In the genomic region with DNA sequence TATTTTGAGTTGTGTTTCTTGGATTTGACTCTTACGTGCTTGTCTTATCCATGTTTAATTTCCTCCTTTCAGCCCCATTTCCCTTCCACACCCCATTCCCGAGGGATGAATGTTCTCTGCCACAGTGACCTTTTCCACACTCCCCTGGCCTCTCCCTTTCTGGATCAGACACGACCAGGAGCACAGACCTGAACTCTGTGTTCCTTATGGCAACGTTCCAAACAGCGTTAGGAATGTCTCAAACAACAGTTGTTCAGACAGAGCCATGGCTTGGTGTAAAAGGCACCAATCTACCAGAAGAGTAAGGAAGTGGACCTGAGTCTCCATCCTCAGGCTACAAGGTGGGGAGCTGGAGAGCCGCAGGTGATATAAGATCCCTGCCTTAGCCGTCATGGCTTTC, we compare ENCODE assay signal across 17 mouse cellular contexts. TPM values are rescaled to one million over a fixed set of nuclear protein-coding genes. Genes with fewer than 3 reads are reported as not detected.
DNase-seq lines count a peak whose midpoint lies in the region; ATAC-seq and TF ChIP-seq lines count a peak whose summit lies in the region.
"Had no signal": no experiment of that assay in that cellular context is flagged by ENCODE, and none has a peak within 500 bp of the region (broad histone marks: within the 10 kb centered on the region; RNA-seq: fewer than 3 reads in every experiment).

No protein-coding gene starts in this region.

- H3K27me3 ChIP-seq in limb, embryonic 13.5 days: no peaks in the 10 kb centered on the region
- no peaks in the 10 kb centered on the region for H3K27me3 ChIP-seq in limb, embryonic 10.5 days (ENCODE audit: low read depth, poor library complexity, severe bottlenecking)
- no peaks in the 10 kb centered on the region for H3K27me3 ChIP-seq in heart, embryonic 16.5 days (ENCODE audit: control insufficient read depth, insufficient read depth, low read length)
- H3K27me3 ChIP-seq in small intestine, adult 2 months (ENCODE audit: control insufficient read depth, insufficient read depth, low read length): no peaks in the 10 kb centered on the region
- no peaks in the 10 kb centered on the region for H3K27me3 ChIP-seq in hindbrain, embryonic 12.5 days
- H3K27me3 ChIP-seq: limb, embryonic 12.5 days had no signal

- H3K4me2 ChIP-seq in limb, embryonic 13.5 days (replicated peaks): no peak overlapping the region
- H3K4me2 ChIP-seq in heart, embryonic 16.5 days (ENCODE audit: low read depth, low read length): no peak overlapping the region
- no peak overlapping the region for H3K4me2 ChIP-seq in hindbrain, embryonic 12.5 days (replicated peaks)
- H3K4me2 ChIP-seq: limb, embryonic 12.5 days; lung, embryonic 14.5 days had no signal

- TF ChIP-seq POLR2A in small intestine, adult 2 months (IDR thresholded peaks at IDR 0.05; ENCODE audit: low read depth, low read length): no peak

- no peak overlapping the region for H3K9ac ChIP-seq in limb, embryonic 13.5 days
- no peak overlapping the region for H3K9ac ChIP-seq in heart, embryonic 16.5 days (ENCODE audit: low read length)
- H3K9ac ChIP-seq in hindbrain, embryonic 12.5 days: no peak overlapping the region
- H3K9ac ChIP-seq: limb, embryonic 12.5 days; lung, embryonic 14.5 days had no signal

- ATAC-seq in limb, embryonic 13.5 days (ENCODE audit: low FRiP score, low read depth): peak; percentile 34; the same call in 1 of the 2 replicates
- peak; percentile 76 for ATAC-seq in heart, embryonic 16.5 days (replicated peaks; ENCODE audit: extremely low read depth, insufficient read depth, low FRiP score)
- no peak for ATAC-seq in hindbrain, embryonic 12.5 days (ENCODE audit: low FRiP score)

- DNase-seq in adrenal gland, postnatal 10 days: peak; percentile 54
- no peak for DNase-seq in adrenal gland, adult 8-10 months
- no peak for DNase-seq in limb, embryonic 10.5 days (ENCODE audit: low spot score)
- DNase-seq in cerebellum, adult 9-10 months: no peak
- DNase-seq: cerebellum, adult 8-10 months; embryo, embryonic 11 days; lung, embryonic 14.5 days had no signal

- H3K4me3 ChIP-seq in limb, embryonic 13.5 days: no peak overlapping the region
- no peak overlapping the region for H3K4me3 ChIP-seq in limb, embryonic 10.5 days
- H3K4me3 ChIP-seq in heart, embryonic 16.5 days (ENCODE audit: low read length): no peak overlapping the region
- H3K4me3 ChIP-seq in small intestine, adult 2 months (ENCODE audit: low read depth, low read length): no peak overlapping the region
- H3K4me3 ChIP-seq in hindbrain, embryonic 12.5 days: no peak overlapping the region
- H3K4me3 ChIP-seq: erythroblast, embryonic 14.5 days; limb, embryonic 12.5 days; midbrain, embryonic 10.5 days had no signal

- H3K36me3 ChIP-seq in limb, embryonic 13.5 days: no peaks in the 10 kb centered on the region
- H3K36me3 ChIP-seq in limb, embryonic 10.5 days: no peaks in the 10 kb centered on the region
- no peaks in the 10 kb centered on the region for H3K36me3 ChIP-seq in heart, embryonic 16.5 days (ENCODE audit: control insufficient read depth, insufficient read depth)
- H3K36me3 ChIP-seq in small intestine, adult 2 months (ENCODE audit: control insufficient read depth, insufficient read depth, low read length): no peaks in the 10 kb centered on the region
- no peaks in the 10 kb centered on the region for H3K36me3 ChIP-seq in hindbrain, embryonic 12.5 days
- H3K36me3 ChIP-seq: limb, embryonic 12.5 days; midbrain, embryonic 10.5 days had no signal

- 72% methylated on average over 7 of the region's 7 CpGs for WGBS in limb, embryonic 13.5 days
- 88% methylated on average over 7 of the region's 7 CpGs for WGBS in limb, embryonic 10.5 days
- 57% methylated on average over 7 of the region's 7 CpGs for WGBS in heart, embryonic 16.5 days
- 28% methylated on average over 7 of the region's 7 CpGs for WGBS in small intestine, adult 2 months
- 85% methylated on average over 7 of the region's 7 CpGs for WGBS in hindbrain, embryonic 12.5 days

- H3K4me1 ChIP-seq in limb, embryonic 13.5 days: peaks cover 10% of the 10 kb centered on the region
- H3K4me1 ChIP-seq in limb, embryonic 10.5 days: no peaks in the 10 kb centered on the region
- peaks cover 3% of the 10 kb centered on the region for H3K4me1 ChIP-seq in heart, embryonic 16.5 days (ENCODE audit: control insufficient read depth, insufficient read depth, low read length)
- peaks cover 19% of the 10 kb centered on the region; the same call in 1 of the 2 replicates for H3K4me1 ChIP-seq in small intestine, adult 2 months (ENCODE audit: control insufficient read depth, insufficient read depth, insufficient read length, low read length)
- H3K4me1 ChIP-seq in hindbrain, embryonic 12.5 days: no peaks in the 10 kb centered on the region
- H3K4me1 ChIP-seq: midbrain, embryonic 10.5 days had no signal

- H3K27ac ChIP-seq in limb, embryonic 13.5 days: no peak overlapping the region
- no peak overlapping the region for H3K27ac ChIP-seq in limb, embryonic 10.5 days
- H3K27ac ChIP-seq in heart, embryonic 16.5 days (ENCODE audit: low read length): peak overlapping the region; percentile 68
- peak overlapping the region; percentile 52 for H3K27ac ChIP-seq in small intestine, adult 2 months (ENCODE audit: insufficient read depth, low read depth, low read length)
- no peak overlapping the region for H3K27ac ChIP-seq in hindbrain, embryonic 12.5 days
- H3K27ac ChIP-seq: limb, embryonic 12.5 days; midbrain, embryonic 10.5 days had no signal

- TF ChIP-seq CTCF in small intestine, adult 2 months (IDR thresholded peaks at IDR 0.05; ENCODE audit: extremely low read depth, insufficient read length, insufficient replicate concordance, low read depth, low read length): no peak

- H3K9me3 ChIP-seq in limb, embryonic 13.5 days: no peaks in the 10 kb centered on the region; the same call in 1 of the 2 replicates
- H3K9me3 ChIP-seq in limb, embryonic 10.5 days (replicated peaks): no peaks in the 10 kb centered on the region
- H3K9me3 ChIP-seq in heart, embryonic 16.5 days (replicated peaks; ENCODE audit: control insufficient read depth, low read length): peaks cover 6% of the 10 kb centered on the region; the same call in 1 of the 2 replicates
- no peaks in the 10 kb centered on the region for H3K9me3 ChIP-seq in hindbrain, embryonic 12.5 days (replicated peaks)
- H3K9me3 ChIP-seq: limb, embryonic 12.5 days; midbrain, embryonic 10.5 days had no signal

RNA-seq across cellular contexts. Expression of a gene that starts 52.6 kb away (rescaled TPM):
- 1 to 10 TPM; 1.7 to 3.6 TPM for total RNA-seq in adrenal gland, postnatal 10 days (2021)
- total RNA-seq in adrenal gland, adult 8-10 months (2022): not detected
- polyA plus RNA-seq in limb, embryonic 13.5 days (2015; fragmentation: Nextera tagmentation; extraction: Ambion mirVana): 1.2 and 1.7 TPM in 2 replicates
- 0.36 and 0.94 TPM in 2 replicates for polyA plus RNA-seq in limb, embryonic 10.5 days (2016; fragmentation: Nextera tagmentation; extraction: Ambion mirVana)
- 1.6 and 2.2 TPM in 2 replicates for polyA plus RNA-seq in heart, embryonic 16.5 days (2015; fragmentation: Nextera tagmentation; extraction: Ambion mirVana)
- not detected in 2 replicates for polyA plus RNA-seq in small intestine, adult 2 months (2012; rRNA removed)
- polyA plus RNA-seq in hindbrain, embryonic 12.5 days (2016; fragmentation: Nextera tagmentation; extraction: Ambion mirVana): 1.6 and 3.4 TPM in 2 replicates
- total RNA-seq: hematopoietic stem cell, adult 5-6 weeks; layer of hippocampus, postnatal 14 days had no signal
- polyA plus RNA-seq: erythroblast, embryonic 14.5 days; intestine, embryonic 14.5 days had no signal

Comparison
In these comparisons a context has a peak if more than half of its experiments do, and no peak if none do; other contexts are left out.
1. H3K27ac ChIP-seq: peak in heart, embryonic 16.5 days (single experiment) and small intestine, adult 2 months (single experiment); none in limb, embryonic 13.5 days (single experiment), limb, embryonic 10.5 days (single experiment) and hindbrain, embryonic 12.5 days (single experiment).